In the genomic region with DNA sequence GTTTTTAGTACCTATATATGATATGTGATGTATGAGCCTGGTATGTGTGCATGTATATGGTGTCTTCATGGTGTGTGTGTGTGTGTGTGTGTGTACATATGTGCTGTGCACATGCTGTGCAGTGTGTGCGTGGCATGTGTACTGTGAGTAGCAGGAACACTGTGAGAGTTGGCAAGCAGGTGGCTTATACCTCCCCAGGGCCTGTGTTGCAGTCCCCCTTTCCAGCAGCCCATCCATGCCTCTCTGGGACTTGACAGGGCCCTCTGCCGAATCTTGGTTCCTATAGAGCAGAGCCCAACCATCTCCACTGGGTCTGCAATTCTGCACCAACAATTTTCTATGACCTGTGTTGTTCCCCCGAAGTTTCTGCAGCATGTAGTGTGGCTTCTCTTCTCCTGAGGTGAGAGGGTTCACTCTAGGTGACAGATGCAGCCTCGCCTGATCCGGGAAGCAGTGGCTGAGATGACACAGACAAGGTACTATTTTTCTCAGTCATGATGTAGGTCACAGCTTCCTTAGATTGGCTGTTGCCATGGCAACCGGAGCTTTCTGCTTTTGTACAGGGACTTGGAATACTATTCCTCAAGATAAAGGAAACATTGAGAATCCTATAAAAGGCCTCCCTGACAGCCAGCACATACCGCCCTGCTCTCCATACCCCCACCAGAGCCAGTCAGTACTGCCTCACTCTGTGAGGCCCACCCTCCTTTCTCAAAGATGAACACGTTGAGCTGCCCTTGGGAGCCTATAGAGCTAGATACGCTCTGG, we compare ENCODE assay signal across 10 mouse cellular contexts.
A peak's percentile ranks its signal among the peaks of the same experiment; 100 is the strongest.
DNase-seq lines count a peak whose midpoint lies in the region; ATAC-seq and TF ChIP-seq lines count a peak whose summit lies in the region.
"Had no signal": no experiment of that assay in that cellular context is flagged by ENCODE, and none has a peak within 500 bp of the region (broad histone marks: within the 10 kb centered on the region; RNA-seq: fewer than 3 reads in every experiment).

No protein-coding gene starts in this region.

- no peak for TF ChIP-seq EP300 in liver, postnatal 0 days (IDR thresholded peaks at IDR 0.05; ENCODE audit: low read depth)

- peak; percentile 2 for DNase-seq in cerebellum, adult 8-10 months
- no peak for DNase-seq in cerebellum, adult 11-12 months
- peak; percentile 64 to 70 for DNase-seq in frontal cortex, postnatal 25 days (ENCODE audit: low spot score in 2 of 2)
- DNase-seq in left cerebral cortex, postnatal 10 days (ENCODE audit: extremely low spot score in 1 of 2, low spot score in 2 of 2), result peak; percentile 86 to 93
- DNase-seq in retina, postnatal 1 day, result peak; percentile 65
- DNase-seq in liver, postnatal 0 days, result no peak
- DNase-seq in thymus, postnatal 4 days, result no peak
- DNase-seq in liver, result no peak

- WGBS in liver, postnatal 0 days (ENCODE audit: insufficient replicate concordance), result 70% methylated on average over 9 of the region's 9 CpGs

- no peak overlapping the region for H3K27ac ChIP-seq in liver, postnatal 0 days (ENCODE audit: low read depth)
- H3K27ac ChIP-seq: liver, embryonic 14.5 days; stomach, embryonic 15.5 days had no signal

- ATAC-seq in liver, postnatal 0 days, result no peak

- no peaks in the 10 kb centered on the region for H3K36me3 ChIP-seq in liver, postnatal 0 days (replicated peaks; ENCODE audit: insufficient read depth, low read length)
- H3K36me3 ChIP-seq: stomach, embryonic 15.5 days had no signal

- TF ChIP-seq CTCF in liver, postnatal 0 days (IDR thresholded peaks at IDR 0.05; ENCODE audit: low read depth), result no peak

- no peaks in the 10 kb centered on the region for H3K9me3 ChIP-seq in liver, postnatal 0 days (ENCODE audit: low read length)
- H3K9me3 ChIP-seq: stomach, embryonic 15.5 days had no signal

- no peak overlapping the region for H3K4me3 ChIP-seq in liver, postnatal 0 days (ENCODE audit: low read depth, low read length)
- H3K4me3 ChIP-seq: stomach, embryonic 15.5 days had no signal

- H3K4me1 ChIP-seq in liver, postnatal 0 days (ENCODE audit: insufficient read depth), result no peaks in the 10 kb centered on the region
- H3K4me1 ChIP-seq: stomach, embryonic 15.5 days had no signal

- H3K4me2 ChIP-seq in liver, postnatal 0 days (ENCODE audit: low read depth, low read length), result no peak overlapping the region
- H3K4me2 ChIP-seq: stomach, embryonic 15.5 days had no signal

- no peak overlapping the region for H3K9ac ChIP-seq in liver, postnatal 0 days (replicated peaks)
- H3K9ac ChIP-seq: liver, embryonic 14.5 days; stomach, embryonic 15.5 days had no signal

- intact Hi-C loops in left cerebral cortex, postnatal 10 days (cut with DNase I), result loop anchor here (5.0 kb wide), 1 partner anchor 392 kb away; a partner anchor contains a TSS

- no peaks in the 10 kb centered on the region for H3K27me3 ChIP-seq in liver, postnatal 0 days (ENCODE audit: insufficient read depth, low read length)
- H3K27me3 ChIP-seq: stomach, embryonic 15.5 days had no signal

Comparison
In these comparisons a context has a peak if more than half of its experiments do, and no peak if none do; other contexts are left out.
1. DNase-seq: peak in cerebellum, adult 8-10 months (single experiment), frontal cortex, postnatal 25 days (2 of 2), left cerebral cortex, postnatal 10 days (2 of 2) and retina, postnatal 1 day (single experiment); none in cerebellum, adult 11-12 months (single experiment), liver, postnatal 0 days (single experiment), thymus, postnatal 4 days (single experiment) and liver (single experiment).